Mouse (Mus musculus): ENCODE results near the gene Zfp287. TPM values are rescaled to one million over a fixed set of nuclear protein-coding genes. Genes with fewer than 3 reads are reported as not detected.
A peak's percentile ranks its signal among the peaks of the same experiment; 100 is the strongest.

Gene Zfp287
- polyA plus RNA-seq, 1 experiment from 2014 or later: 24.7 TPM

DNA sequence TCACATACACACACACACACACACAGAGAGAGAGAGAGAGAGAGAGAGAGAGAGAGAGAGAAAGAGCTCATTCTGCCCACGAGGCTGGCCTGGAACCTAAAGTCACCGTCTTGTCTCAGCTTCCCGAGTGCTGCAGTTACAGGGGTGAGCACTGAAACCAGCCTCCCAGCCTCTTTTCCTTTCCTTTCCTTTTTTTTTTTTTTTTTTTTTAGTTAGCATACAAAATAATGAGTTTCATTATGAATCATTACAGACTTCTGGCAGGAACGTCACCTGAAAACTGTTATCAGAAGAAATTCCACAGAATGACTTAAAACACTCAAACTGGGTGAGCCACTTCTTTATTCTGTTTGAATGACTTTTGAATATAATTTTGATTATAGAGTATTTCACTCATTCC is 51.8 kb downstream of the Zfp287 start:
- no peaks in the 10 kb centered on the region for H3K4me1 ChIP-seq (ENCODE audit: control insufficient read depth, insufficient read depth, low read length)
- WGBS: 93% methylated on average over 4 of the region's 4 CpGs
- H3K27me3 ChIP-seq (ENCODE audit: control insufficient read depth, insufficient read depth, low read length): no peaks in the 10 kb centered on the region
- no peak for ATAC-seq (ENCODE audit: low read depth)
- H3K36me3 ChIP-seq (ENCODE audit: control insufficient read depth, insufficient read depth, low read length): no peaks in the 10 kb centered on the region
- no peak overlapping the region for H3K4me2 ChIP-seq (ENCODE audit: low read depth, low read length)
- H3K9ac ChIP-seq (replicated peaks; ENCODE audit: low read depth, low read length): no peak overlapping the region
- no peak overlapping the region for H3K27ac ChIP-seq (ENCODE audit: low read depth, low read length)
- no peak overlapping the region for H3K4me3 ChIP-seq (ENCODE audit: low read depth, low read length)
- H3K9me3 ChIP-seq (ENCODE audit: control insufficient read depth, low read length): no peaks in the 10 kb centered on the region

GRCm38 (mm10) chr11:62678778-62679354 is 52.8 kb downstream of the Zfp287 start:
- H3K4me1 ChIP-seq (ENCODE audit: control insufficient read depth, insufficient read depth, low read length): no peaks in the 10 kb centered on the region
- no peak for ATAC-seq (ENCODE audit: low read depth)
- H3K36me3 ChIP-seq (ENCODE audit: control insufficient read depth, insufficient read depth, low read length): no peaks in the 10 kb centered on the region
- no peak overlapping the region for H3K27ac ChIP-seq (ENCODE audit: low read depth, low read length)
- no peaks in the 10 kb centered on the region for H3K9me3 ChIP-seq (ENCODE audit: control insufficient read depth, low read length)
- 84% methylated on average over 7 of the region's 7 CpGs for WGBS
- no peaks in the 10 kb centered on the region for H3K27me3 ChIP-seq (ENCODE audit: control insufficient read depth, insufficient read depth, low read length)
- no peak overlapping the region for H3K4me3 ChIP-seq (ENCODE audit: low read depth, low read length)
- no peak overlapping the region for H3K9ac ChIP-seq (replicated peaks; ENCODE audit: low read depth, low read length)
- H3K4me2 ChIP-seq (ENCODE audit: low read depth, low read length): no peak overlapping the region

- ATAC-seq (ENCODE audit: low read depth): no peak
- Histone ChIP-seq H3K9me3 (ENCODE audit: control insufficient read depth, low read length) (no peaks in the 10 kb centered on the region), H3K9ac (replicated peaks; ENCODE audit: low read depth, low read length) (no peak overlapping the region), H3K36me3 (ENCODE audit: control insufficient read depth, insufficient read depth, low read length) (no peaks in the 10 kb centered on the region), H3K27ac (ENCODE audit: low read depth, low read length) (no peak overlapping the region), H3K4me2 (ENCODE audit: low read depth, low read length) (no peak overlapping the region), H3K27me3 (ENCODE audit: control insufficient read depth, insufficient read depth, low read length) (no peaks in the 10 kb centered on the region), H3K4me3 (ENCODE audit: low read depth, low read length) (no peak overlapping the region), H3K4me1 (ENCODE audit: control insufficient read depth, insufficient read depth, low read length) (no peaks in the 10 kb centered on the region)
- WGBS: 92% methylated on average over 4 of the region's 4 CpGs
Measured at GRCm38 (mm10) chr11:62676290-62676596, 55.5 kb downstream of the Zfp287 start.

DNA sequence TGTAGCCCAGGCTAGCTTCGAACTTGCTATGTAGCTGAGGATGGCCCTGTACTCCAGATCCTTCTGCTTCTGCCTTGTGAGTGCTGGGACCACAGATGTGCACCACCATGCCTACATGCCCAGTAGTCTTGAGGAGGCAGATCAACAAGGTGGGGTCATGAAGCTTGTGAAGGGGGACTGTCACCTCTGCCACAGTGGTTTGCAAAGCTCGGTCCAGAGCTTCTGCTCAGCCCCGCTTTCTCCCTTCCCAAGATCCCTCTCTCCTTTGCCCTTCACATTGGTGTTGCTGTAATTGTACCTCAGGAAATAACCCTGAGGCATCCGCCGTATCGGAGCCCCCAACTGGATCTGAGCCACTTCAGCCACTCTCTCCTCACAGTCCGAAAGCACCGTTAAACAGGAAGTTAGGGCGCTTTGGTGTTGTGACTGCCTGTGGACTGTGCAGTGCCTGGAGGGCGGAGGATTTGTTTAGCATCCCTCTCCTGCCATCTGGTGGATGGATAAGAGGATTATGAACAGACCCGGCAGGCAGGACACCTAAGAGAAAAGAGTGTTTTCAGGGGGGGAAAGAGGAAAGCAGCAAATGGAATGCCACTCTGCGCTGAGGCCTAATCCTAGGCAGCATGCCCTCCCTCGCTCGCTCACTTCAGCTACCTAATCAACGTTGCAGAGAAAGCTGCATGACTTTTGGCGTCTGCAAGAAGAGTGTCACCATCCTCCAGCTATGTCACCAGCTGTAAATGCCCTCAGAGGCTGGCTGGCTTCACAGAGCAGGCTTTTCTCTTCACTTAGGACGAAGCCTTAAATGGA is 56.0 kb downstream of the Zfp287 start:
- H3K9ac ChIP-seq (replicated peaks; ENCODE audit: low read depth, low read length): peak overlapping the region; percentile 30; the same call in 1 of the 2 replicates
- peak overlapping the region; percentile 29 for H3K4me2 ChIP-seq (ENCODE audit: low read depth, low read length)
- H3K9me3 ChIP-seq (ENCODE audit: control insufficient read depth, low read length): no peaks in the 10 kb centered on the region
- H3K27ac ChIP-seq (ENCODE audit: low read depth, low read length): no peak overlapping the region
- ATAC-seq (ENCODE audit: low read depth): peak; percentile 92
- no peaks in the 10 kb centered on the region for H3K27me3 ChIP-seq (ENCODE audit: control insufficient read depth, insufficient read depth, low read length)
- WGBS: 21% methylated on average over 17 of the region's 17 CpGs
- H3K4me1 ChIP-seq (ENCODE audit: control insufficient read depth, insufficient read depth, low read length): no peaks in the 10 kb centered on the region
- no peak overlapping the region for H3K4me3 ChIP-seq (ENCODE audit: low read depth, low read length)
- no peaks in the 10 kb centered on the region for H3K36me3 ChIP-seq (ENCODE audit: control insufficient read depth, insufficient read depth, low read length)

DNA sequence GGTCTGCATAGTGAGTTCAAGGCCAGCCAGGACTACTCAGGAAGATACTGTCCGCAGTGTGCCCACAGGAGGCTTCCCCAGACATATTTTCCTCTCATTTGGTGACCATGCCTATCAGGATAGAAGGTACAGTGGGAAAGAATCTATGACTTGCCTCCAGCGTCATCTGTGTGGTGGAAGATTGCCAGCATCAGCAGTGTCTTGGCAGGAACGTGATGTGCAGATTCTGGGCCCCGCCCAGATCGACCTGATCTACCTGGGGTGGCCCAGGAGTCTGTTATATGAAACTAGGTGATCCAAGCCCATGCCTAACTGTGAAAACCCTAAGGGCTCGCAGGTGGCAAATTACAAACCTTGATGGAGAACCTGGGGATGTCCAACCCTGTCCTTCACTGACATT is 61.7 kb downstream of the Zfp287 start:
- no peaks in the 10 kb centered on the region for H3K4me1 ChIP-seq (ENCODE audit: control insufficient read depth, insufficient read depth, low read length)
- H3K36me3 ChIP-seq (ENCODE audit: control insufficient read depth, insufficient read depth, low read length): no peaks in the 10 kb centered on the region
- WGBS: 87% methylated on average over 6 of the region's 6 CpGs
- H3K27me3 ChIP-seq (ENCODE audit: control insufficient read depth, insufficient read depth, low read length): no peaks in the 10 kb centered on the region
- ATAC-seq (ENCODE audit: low read depth): no peak
- H3K4me2 ChIP-seq (ENCODE audit: low read depth, low read length): no peak overlapping the region
- H3K4me3 ChIP-seq (ENCODE audit: low read depth, low read length): no peak overlapping the region
- no peak overlapping the region for H3K9ac ChIP-seq (replicated peaks; ENCODE audit: low read depth, low read length)
- H3K27ac ChIP-seq (ENCODE audit: low read depth, low read length): no peak overlapping the region
- H3K9me3 ChIP-seq (ENCODE audit: control insufficient read depth, low read length): no peaks in the 10 kb centered on the region

- 54% methylated on average over 12 of the region's 12 CpGs for WGBS
- no peaks in the 10 kb centered on the region for H3K4me1 ChIP-seq (ENCODE audit: control insufficient read depth, insufficient read depth, low read length)
- ATAC-seq (ENCODE audit: low read depth): no peak
Measured at GRCm38 (mm10) chr11:62669471-62669870, 62.2 kb downstream of the Zfp287 start.

DNA sequence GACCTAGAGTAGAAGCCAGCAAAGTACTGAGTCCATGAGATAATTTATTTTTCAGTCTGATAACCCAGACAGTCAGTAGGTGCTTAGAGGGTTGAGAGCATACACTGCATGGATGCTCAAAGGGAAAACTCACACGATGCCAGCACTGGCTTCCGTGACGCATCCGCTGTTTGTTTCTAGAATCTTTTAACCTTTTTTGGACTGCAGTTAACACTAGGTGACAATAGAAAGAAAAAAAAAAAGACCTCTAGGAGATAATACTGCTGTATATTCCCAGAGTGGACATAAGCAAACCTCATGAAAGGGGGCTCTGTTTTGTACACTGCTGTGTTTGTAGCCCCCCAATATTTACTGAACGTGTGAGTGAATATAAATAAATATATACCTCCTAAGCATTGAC is 62.7 kb downstream of the Zfp287 start:
- H3K4me2 ChIP-seq (ENCODE audit: low read depth, low read length): no peak overlapping the region
- H3K36me3 ChIP-seq (ENCODE audit: control insufficient read depth, insufficient read depth, low read length): no peaks in the 10 kb centered on the region
- H3K9ac ChIP-seq (replicated peaks; ENCODE audit: low read depth, low read length): no peak overlapping the region
- no peaks in the 10 kb centered on the region for H3K27me3 ChIP-seq (ENCODE audit: control insufficient read depth, insufficient read depth, low read length)
- H3K4me1 ChIP-seq (ENCODE audit: control insufficient read depth, insufficient read depth, low read length): no peaks in the 10 kb centered on the region
- no peak for ATAC-seq (ENCODE audit: low read depth)
- no peaks in the 10 kb centered on the region for H3K9me3 ChIP-seq (ENCODE audit: control insufficient read depth, low read length)
- H3K27ac ChIP-seq (ENCODE audit: low read depth, low read length): no peak overlapping the region
- WGBS: 89% methylated on average over 5 of the region's 5 CpGs
- no peak overlapping the region for H3K4me3 ChIP-seq (ENCODE audit: low read depth, low read length)

More at GRCm38 (mm10) chr11:62669471-62669870, 62.2 kb downstream of the Zfp287 start:
- Histone ChIP-seq H3K36me3 (ENCODE audit: control insufficient read depth, insufficient read depth, low read length) (no peaks in the 10 kb centered on the region), H3K9ac (replicated peaks; ENCODE audit: low read depth, low read length) (no peak overlapping the region), H3K4me2 (ENCODE audit: low read depth, low read length) (no peak overlapping the region), H3K4me3 (ENCODE audit: low read depth, low read length) (no peak overlapping the region), H3K9me3 (ENCODE audit: control insufficient read depth, low read length) (no peaks in the 10 kb centered on the region), H3K27ac (ENCODE audit: low read depth, low read length) (0 out of 2 replicates have a peak overlapping the region, but pooled peaks have one; percentile 34), H3K27me3 (ENCODE audit: control insufficient read depth, insufficient read depth, low read length) (no peaks in the 10 kb centered on the region)

- Histone ChIP-seq H3K9ac (replicated peaks; ENCODE audit: low read depth, low read length) (no peak overlapping the region), H3K4me3 (ENCODE audit: low read depth, low read length) (no peak overlapping the region), H3K4me2 (ENCODE audit: low read depth, low read length) (no peak overlapping the region), H3K4me1 (ENCODE audit: control insufficient read depth, insufficient read depth, low read length) (no peaks in the 10 kb centered on the region), H3K9me3 (ENCODE audit: control insufficient read depth, low read length) (no peaks in the 10 kb centered on the region), H3K27me3 (ENCODE audit: control insufficient read depth, insufficient read depth, low read length) (no peaks in the 10 kb centered on the region), H3K36me3 (ENCODE audit: control insufficient read depth, insufficient read depth, low read length) (no peaks in the 10 kb centered on the region), H3K27ac (ENCODE audit: low read depth, low read length) (no peak overlapping the region)
- ATAC-seq (ENCODE audit: low read depth): no peak
- WGBS: 90% methylated on average over 6 of the region's 6 CpGs
Measured at GRCm38 (mm10) chr11:62664250-62664649, 67.5 kb downstream of the Zfp287 start.

DNA sequence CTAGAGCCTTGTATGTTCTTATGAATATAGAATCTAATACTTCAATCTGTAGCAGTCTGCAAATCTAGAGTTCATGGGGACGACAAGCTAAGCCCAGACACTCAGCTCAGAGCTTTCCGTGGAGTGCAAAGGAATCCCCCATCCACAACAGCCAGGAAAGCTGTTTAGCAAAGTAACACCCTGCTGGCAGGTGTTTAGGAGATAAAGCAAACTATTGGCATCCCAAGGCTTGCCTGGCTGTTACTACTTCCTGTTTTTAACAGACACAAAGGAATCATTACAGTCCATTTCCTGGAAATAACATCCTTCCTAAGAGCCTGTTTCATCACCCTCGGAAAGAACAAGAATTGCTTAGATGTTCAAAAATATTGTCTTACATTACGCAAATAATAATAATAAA is 70.8 kb downstream of the Zfp287 start:
- no peak for ATAC-seq (ENCODE audit: low read depth)
- H3K4me2 ChIP-seq (ENCODE audit: low read depth, low read length): no peak overlapping the region
- no peaks in the 10 kb centered on the region for H3K27me3 ChIP-seq (ENCODE audit: control insufficient read depth, insufficient read depth, low read length)
- H3K4me3 ChIP-seq (ENCODE audit: low read depth, low read length): no peak overlapping the region
- no peaks in the 10 kb centered on the region for H3K9me3 ChIP-seq (ENCODE audit: control insufficient read depth, low read length)
- 51% methylated on average over 4 of the region's 4 CpGs for WGBS
- no peak overlapping the region for H3K27ac ChIP-seq (ENCODE audit: low read depth, low read length)
- no peaks in the 10 kb centered on the region for H3K36me3 ChIP-seq (ENCODE audit: control insufficient read depth, insufficient read depth, low read length)
- no peaks in the 10 kb centered on the region for H3K4me1 ChIP-seq (ENCODE audit: control insufficient read depth, insufficient read depth, low read length)
- H3K9ac ChIP-seq (replicated peaks; ENCODE audit: low read depth, low read length): no peak overlapping the region
